Mouse (Mus musculus) left cerebral cortex, adult 9 months (tissue): ENCODE results near the gene Kel.

Experiments
- DNase-seq, 2 experiments: peaks; one replicate each; pipeline ENCODE4 v3.0.0; 2022; ENCODE audit warnings: low spot score in 2 of 2

Gene Kel

GRCm38 (mm10) chr6:41646220-41646619, 57.9 kb downstream of the Kel start:
- no peak for DNase-seq

- no peak for DNase-seq
Measured at GRCm38 (mm10) chr6:41643227-41643626, 60.9 kb downstream of the Kel start.

DNA sequence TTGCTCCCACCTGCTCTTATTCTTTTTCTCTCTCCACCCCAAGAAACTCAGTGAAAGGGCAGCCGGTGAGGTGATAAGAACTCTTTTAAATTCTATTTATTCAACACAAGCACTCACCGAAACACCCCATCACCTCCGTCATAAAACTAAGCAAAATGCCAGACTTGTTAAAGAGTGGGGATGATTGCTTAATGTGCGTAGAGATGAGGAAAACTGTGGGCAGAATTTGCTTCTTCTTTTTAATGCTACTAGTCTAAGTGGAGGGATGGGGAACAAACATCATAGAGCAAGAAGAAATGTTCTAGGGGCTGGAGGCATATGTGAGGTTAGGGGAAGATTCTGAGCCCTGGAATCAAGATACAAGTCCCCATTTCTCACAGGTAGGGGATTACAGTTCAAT, 61.4 kb downstream of the Kel start:
- no peak for DNase-seq

GRCm38 (mm10) chr6:41641173-41641866, 62.8 kb downstream of the Kel start:
- no peak for DNase-seq

DNA sequence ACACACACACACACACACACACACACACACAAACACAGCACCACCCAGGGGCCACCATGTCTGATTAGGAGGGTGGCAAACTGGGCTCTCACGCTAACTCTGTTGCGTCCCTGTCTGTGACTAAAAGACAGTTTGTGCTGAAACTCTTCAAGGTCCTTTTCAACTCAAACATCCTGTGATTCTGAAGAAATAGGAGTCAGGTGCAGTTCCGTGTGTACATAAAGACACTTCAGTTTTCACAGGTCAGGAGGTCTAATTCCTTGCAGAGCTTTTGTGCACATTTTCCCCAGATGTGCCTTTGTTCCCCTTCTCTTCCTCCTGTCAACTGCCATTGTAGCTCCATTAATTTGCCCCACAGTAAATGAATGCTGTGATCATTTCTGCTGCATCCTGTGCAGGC, 63.7 kb downstream of the Kel start:
- DNase-seq: no peak

GRCm38 (mm10) chr6:41637927-41638506, 66.1 kb downstream of the Kel start:
- DNase-seq: no peak

DNA sequence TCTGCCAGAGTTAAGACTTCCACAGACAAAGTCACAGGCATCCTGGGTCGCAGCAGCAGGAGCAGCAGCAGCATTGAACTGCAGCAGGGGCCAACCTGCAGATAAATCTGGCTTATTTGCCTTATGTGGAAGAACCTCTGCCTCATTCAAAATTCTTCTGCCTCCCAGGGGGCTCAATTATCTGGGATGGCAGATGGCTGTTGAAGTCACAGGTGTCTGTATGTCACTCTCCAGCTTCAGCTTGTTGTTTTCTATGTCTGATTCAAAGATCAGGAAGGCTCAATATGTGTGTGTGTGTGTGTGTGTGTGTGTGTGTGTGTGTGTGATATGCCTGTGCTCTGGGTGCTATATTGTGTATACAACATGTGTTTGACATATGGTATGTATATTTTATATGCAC, 66.7 kb downstream of the Kel start:
- DNase-seq: no peak
